Mouse (Mus musculus) kidney, adult 9 months (tissue): ENCODE measurements at regions not wholly inside any gene's neighbourhood (a gene's known extent, or its start where the extent isn't known, plus 50 kb on each side); places are given as distances from the start of the nearest gene placed in this dataset.

Experiments used
- DNase-seq: peaks from one replicate; pipeline ENCODE4 v3.0.0; 2022

DNA sequence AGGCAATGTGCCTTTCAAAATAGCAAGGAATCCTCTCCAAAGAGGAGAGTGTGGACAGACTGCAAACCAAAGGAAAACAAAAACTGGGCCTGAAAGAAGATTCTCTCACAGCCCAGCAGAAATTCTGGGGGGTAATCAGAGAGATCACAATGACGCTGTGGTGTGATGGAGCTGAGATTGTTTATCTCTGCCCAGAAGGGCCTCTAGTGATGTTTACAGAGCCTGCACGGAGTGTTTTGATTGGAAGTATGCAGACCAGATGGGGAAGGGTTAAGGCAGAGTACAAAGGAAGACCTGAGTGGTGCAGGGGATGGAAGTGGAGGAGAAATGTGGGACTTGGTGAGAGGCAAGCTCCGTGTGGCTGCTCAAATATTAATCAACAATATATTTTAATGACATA lies 593.1 kb upstream of the Cdh11 start:
- no peak for DNase-seq

- no peak for DNase-seq
Observed at GRCm38 (mm10) chr8:103381575-103381974, 596.1 kb upstream of the Cdh11 start.

- no peak for DNase-seq
Observed at GRCm38 (mm10) chr8:103391359-103391758, 605.9 kb upstream of the Cdh11 start.

DNA sequence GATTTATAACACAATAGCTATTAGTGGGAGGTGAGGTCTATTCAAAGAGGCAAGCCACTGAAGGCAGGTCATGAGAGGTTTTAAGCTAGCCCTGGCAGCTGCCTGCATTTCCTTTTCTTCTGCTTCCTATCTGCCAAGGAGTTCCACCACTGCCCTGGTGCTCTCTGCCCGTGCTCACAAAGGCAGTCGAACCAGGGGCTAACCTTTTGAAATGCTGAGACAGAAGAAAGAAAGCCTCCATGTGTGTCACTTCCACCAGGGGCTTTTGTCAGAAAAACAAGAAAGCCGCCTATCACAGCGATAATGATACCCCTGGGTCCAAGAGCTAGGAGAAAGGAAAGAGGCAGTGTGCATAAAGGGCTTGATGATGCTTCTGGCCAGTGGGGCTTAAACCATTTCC lies 609.9 kb upstream of the Cdh11 start:
- no peak for DNase-seq

- DNase-seq = no peak
Observed at GRCm38 (mm10) chr8:103398179-103398578, 612.7 kb upstream of the Cdh11 start.

- no peak for DNase-seq
Observed at GRCm38 (mm10) chr8:103399466-103399865, 614.0 kb upstream of the Cdh11 start.

DNA sequence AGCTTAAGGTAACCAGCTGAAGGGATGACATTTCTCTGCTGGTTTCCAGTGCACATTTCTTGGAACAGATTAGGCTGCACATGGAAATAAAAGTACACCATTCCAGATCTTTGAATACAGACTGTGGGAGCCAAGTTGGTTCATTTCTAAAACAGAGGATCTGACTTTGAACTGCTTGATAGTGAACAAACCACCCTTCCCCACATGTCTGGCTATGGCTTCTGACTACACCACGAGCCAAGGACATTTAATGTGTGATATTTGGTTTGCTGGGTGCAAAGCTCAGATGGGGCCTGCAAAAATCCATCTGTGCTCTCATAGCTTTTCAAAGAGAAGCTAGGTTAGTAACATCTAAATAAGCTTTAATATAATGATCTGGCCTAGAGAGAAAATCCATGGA lies 614.7 kb upstream of the Cdh11 start:
- no peak for DNase-seq

GRCm38 (mm10) chr8:103402731-103403130 lies 617.3 kb upstream of the Cdh11 start:
- no peak for DNase-seq

DNA sequence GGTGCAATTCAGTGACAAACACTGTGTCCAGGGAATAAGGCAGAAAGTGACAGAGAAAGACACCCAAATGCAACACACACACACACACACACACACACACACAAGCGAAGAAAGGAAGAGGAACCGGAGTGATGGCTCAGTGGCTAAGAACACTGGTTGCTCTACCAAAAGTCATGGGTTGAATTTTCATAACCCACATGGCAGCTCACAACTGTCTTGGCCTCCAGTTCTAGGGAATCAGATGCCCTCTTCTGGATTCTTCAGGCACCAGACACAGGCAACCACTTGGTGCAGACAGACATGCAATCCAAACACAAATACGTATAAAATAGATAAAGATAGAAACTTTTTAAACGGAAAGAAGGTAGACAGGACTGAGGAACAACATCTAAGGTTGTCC lies 618.4 kb upstream of the Cdh11 start:
- no peak for DNase-seq

DNA sequence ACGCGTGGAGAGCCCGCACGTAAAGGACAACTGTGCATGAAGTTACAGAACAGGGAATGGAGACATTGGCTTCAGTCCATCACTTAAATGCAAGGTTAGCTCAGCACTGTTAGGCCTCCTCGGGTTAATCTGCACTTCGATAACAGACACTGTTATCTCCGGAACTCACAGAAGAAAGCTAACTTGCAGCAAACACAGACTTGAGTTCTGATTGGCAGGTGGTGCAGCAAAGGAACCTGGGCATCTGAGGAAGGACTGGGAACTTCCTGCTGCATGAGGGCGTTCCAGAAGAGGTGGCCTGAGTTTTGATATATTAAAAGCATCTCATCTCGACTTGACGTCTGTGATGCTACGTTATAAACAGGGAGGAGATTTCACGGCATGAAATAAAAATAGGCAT lies 620.3 kb upstream of the Cdh11 start:
- no peak for DNase-seq

DNA sequence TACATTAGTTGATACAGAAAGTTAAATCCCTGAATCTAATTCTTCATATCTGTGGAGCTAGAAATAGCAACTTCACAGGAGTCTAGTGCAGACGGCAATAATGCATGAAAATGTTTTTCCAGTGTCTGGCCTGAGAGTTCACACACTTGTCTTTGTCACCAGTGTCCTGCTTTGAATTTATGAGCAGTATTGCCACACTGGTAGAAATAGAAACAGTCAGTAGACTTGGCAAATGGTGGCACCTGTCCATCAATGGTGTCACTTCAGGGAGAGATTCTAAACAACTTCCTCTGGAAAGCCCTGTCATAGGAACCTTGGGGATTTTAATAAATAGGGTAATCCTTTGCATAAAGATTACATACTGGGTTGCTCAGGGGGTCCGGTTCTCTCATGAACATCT lies 621.5 kb upstream of the Cdh11 start:
- no peak for DNase-seq

- no peak for DNase-seq
Observed at GRCm38 (mm10) chr8:103407631-103408030, 622.2 kb upstream of the Cdh11 start.

GRCm38 (mm10) chr8:103408411-103408810 lies 623.0 kb upstream of the Cdh11 start:
- no peak for DNase-seq

- DNase-seq = peak; percentile 37
Observed at GRCm38 (mm10) chr8:103409121-103409551, 623.7 kb upstream of the Cdh11 start.

- DNase-seq = no peak
Observed at GRCm38 (mm10) chr8:103412731-103413130, 627.3 kb upstream of the Cdh11 start.

DNA sequence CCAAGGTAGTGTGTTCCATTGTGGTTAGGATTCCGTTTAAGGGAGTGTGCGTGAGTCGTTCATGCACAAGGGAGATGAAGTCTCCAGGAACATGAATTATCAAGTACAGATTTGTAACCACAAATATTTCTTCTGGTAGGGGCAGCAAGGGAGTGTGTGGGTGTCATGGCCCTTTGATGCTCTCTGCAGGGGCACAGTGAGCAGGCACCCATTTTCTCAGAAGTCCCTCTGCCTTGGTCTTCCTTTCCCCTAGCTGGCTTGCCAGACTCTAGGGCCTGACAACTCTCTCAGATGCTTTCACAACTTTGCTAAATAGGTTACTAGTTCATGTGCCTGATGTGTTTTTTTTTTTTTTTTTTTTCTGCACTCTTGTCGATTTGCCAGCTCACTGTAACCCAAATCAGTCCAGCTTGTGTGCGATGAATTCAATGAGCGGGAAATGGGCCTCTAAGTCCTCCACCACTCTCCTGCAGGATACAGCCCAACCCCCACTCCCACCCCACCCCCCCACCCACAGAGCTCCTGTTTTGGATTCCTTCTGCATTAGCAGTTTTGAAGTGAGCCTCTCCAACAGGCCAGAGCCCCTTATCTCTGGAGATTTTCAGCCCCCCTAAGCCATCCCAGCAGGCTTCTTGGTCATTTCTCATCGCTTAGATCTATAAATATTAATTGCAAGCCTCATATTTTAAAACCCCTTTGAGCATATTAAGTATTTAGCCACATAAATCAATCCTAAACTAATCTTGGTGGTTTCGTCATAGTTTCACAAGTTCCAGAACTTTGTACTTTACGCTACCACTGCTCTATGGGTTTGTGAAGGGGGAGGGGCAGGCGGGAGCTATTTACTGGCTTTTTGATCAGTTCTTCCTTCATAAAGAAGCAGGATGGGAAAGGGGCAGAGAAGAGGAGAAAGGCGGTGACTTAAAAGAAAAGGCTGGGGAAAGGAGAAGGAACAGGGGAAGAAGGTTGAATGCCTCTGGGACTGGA lies 628.4 kb upstream of the Cdh11 start:
- DNase-seq = peak; percentile 9

GRCm38 (mm10) chr8:103422313-103422973 lies 637.0 kb upstream of the Cdh11 start:
- no peak for DNase-seq

GRCm38 (mm10) chr8:103425967-103426366 lies 640.5 kb upstream of the Cdh11 start:
- no peak for DNase-seq

GRCm38 (mm10) chr8:103430874-103431492 lies 645.5 kb upstream of the Cdh11 start:
- DNase-seq = no peak

DNA sequence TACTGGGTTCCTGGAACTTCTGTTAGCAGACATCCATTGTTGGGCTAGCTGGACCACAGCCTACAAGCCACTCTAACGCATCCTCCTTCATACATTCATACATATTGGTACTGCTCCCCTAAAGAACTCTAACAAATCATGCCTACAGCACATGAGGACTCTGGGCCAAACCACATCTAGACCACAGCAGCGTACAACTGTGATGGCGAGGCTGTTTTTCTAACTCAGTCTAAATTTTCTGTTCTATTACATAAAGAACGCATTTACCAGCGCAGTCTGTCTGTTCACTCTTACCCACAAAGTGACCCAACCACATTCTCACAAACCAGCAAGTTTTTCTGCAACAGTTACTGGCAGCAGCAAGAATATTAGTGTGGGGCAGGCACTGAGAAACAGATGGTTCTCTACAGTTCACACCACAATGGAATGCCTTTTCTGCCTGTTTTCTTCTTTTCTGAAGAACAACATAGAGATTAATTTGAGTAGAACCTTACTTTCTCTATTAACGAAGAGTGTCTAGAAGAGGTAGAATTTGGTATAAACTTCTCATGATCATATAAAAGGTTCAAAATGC lies 648.2 kb upstream of the Cdh11 start:
- no peak for DNase-seq

DNA sequence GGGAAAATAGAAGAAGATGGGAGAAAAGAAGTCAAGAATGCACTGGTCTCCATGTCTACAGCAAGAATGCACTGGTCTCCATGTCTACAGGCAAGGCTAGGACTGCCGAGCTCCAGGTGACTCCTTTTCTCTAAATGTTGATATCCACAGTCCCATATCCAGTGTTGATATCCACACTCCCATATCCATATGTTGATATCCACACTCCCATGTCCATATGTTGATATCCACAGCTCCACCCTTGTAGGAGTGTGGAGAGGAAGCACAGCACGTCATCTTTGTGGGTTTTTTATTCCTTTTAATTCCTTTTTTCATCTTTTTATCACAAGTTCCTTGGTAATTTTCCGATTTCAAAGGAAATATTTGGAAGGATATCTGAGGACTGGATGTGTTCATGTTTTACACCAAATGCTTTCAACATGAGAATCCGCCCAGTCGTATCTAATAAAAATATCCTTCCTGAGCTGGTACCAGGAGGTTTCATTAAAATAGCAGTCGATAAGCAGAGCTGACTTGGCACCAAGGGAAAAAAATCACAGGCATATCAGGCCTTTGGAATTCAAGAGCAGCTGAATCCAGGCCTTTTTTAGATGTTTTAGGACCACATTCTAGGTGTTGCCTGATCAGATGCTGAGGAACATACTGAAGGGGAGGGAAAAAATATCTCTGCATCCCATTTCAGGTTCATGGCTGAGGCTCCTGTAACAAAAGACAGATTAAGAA lies 653.7 kb upstream of the Cdh11 start:
- no peak for DNase-seq

DNA sequence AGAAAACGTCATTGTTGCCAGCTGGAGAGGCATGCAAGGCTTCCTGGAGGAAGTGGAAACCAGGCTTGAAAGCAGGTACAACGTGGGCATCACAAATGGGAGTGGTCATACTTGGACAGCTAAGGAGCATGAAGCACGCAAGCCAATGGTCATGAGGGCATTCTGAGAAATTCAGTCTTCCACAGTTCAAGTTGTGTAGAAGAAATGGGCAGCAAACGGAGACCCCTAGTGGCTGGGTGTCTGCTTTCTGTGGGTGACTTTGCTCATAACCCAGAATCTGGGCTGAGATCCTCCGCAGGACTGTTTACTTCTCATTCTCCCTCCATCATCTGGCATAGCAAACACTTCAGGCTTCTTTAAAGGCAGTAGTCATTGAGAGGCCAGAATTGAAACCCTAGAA lies 655.7 kb upstream of the Cdh11 start:
- DNase-seq = peak; percentile 15
